Mouse (Mus musculus): ENCODE results near the gene Habp4. TPM values are rescaled to one million over a fixed set of nuclear protein-coding genes. Genes with fewer than 3 reads are reported as not detected.
A peak's percentile ranks its signal among the peaks of the same experiment; 100 is the strongest.

The Habp4 gene
- polyA plus RNA-seq (2016; fragmentation: Nextera tagmentation; extraction: Ambion mirVana), result 37.1 and 37.2 TPM in 2 replicates

DNA sequence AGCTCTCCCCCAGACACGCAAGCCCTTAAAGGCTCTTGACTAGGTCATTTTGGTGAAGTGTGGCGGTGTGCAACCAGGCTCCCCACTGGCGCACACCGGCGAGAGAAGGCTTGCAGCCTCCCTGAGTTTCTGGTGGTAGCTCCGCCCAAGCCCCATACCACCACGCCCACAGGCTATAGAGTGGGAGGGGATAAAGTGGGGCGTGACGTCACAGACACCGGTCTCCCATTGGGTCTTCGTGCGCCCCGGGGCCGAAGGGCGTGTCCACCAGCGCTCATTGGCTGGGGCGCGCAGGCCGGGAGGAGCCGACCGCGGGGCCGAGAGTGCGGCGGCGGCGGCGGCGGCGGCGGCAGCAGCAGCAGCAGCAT, at the start of gene Habp4:
Habp4 (plus strand) TSS at position 277 of the 368 bp plus-strand sequence.
- WGBS, result 0% methylated on average over 25 of the region's 31 CpGs
- peak; percentile 99 for ATAC-seq (ENCODE audit: insufficient number of reproducible peaks, insufficient read depth, low FRiP score, low TSS enrichment)
- peak within 1 kb of the TSS; percentile 97 for H3K4me2 ChIP-seq (replicated peaks)
- peak within 1 kb of the TSS; percentile 76 for H3K4me3 ChIP-seq
- peaks cover under 1% of the 10 kb centered on the region for H3K9me3 ChIP-seq
- peak within 1 kb of the TSS; percentile 86 for H3K9ac ChIP-seq
- peak within 1 kb of the TSS; percentile 72 for H3K27ac ChIP-seq
- peaks cover 5% of the 10 kb centered on the region; the same call in 1 of the 2 replicates for H3K36me3 ChIP-seq
- peaks cover 7% of the 10 kb centered on the region for H3K4me1 ChIP-seq
- no peaks in the 10 kb centered on the region for H3K27me3 ChIP-seq

DNA sequence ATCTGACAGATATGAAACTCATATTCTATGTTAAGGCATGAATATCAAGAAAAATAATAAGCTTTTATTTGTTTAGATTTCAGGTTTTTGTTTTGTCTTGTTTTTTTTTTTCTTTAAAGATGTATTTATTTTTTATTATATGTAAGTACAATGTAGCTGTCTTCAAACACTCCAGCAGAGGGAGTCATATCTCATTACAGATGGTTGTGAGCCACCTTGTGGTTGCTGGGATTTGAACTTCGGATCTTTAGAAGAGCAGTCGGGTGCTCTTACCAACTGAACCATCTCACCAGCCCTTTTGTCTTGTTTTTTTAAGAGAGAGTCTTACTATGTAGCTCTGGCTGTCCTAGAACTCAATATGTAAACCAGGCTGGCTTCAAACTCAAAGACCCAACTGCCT, 44.2 kb upstream of the Habp4 start:
- Histone ChIP-seq H3K9ac (no peak overlapping the region), H3K4me1 (no peaks in the 10 kb centered on the region), H3K27me3 (no peaks in the 10 kb centered on the region), H3K36me3 (no peaks in the 10 kb centered on the region), H3K4me3 (no peak overlapping the region), H3K9me3 (no peaks in the 10 kb centered on the region), H3K27ac (no peak overlapping the region), H3K4me2 (replicated peaks) (no peak overlapping the region)
- ATAC-seq (ENCODE audit: insufficient number of reproducible peaks, insufficient read depth, low FRiP score, low TSS enrichment), result no peak
- 50% methylated on average over 2 of the region's 2 CpGs for WGBS

DNA sequence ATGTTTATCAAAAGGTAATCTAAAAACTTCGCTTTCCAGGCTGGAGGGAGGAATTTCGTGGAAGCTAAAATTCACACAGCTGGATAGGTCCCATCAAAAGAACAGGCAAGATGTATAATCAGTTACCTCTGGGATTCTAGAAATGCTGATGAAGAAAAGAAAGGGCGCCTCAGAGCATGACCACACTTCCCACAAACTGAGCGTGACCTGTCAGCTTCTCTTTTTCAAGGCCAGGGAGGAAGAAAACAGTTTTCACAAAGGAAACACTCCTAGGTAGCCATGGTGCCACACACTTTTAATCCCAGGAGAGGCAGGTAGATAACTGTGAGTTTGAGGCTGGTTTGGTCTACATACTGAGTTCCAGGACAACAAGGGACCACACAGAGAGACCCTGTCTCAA, 40.9 kb upstream of the Habp4 start:
- no peak overlapping the region for H3K27ac ChIP-seq
- 51% methylated on average over 4 of the region's 4 CpGs for WGBS
- ATAC-seq (ENCODE audit: insufficient number of reproducible peaks, insufficient read depth, low FRiP score, low TSS enrichment), result no peak

DNA sequence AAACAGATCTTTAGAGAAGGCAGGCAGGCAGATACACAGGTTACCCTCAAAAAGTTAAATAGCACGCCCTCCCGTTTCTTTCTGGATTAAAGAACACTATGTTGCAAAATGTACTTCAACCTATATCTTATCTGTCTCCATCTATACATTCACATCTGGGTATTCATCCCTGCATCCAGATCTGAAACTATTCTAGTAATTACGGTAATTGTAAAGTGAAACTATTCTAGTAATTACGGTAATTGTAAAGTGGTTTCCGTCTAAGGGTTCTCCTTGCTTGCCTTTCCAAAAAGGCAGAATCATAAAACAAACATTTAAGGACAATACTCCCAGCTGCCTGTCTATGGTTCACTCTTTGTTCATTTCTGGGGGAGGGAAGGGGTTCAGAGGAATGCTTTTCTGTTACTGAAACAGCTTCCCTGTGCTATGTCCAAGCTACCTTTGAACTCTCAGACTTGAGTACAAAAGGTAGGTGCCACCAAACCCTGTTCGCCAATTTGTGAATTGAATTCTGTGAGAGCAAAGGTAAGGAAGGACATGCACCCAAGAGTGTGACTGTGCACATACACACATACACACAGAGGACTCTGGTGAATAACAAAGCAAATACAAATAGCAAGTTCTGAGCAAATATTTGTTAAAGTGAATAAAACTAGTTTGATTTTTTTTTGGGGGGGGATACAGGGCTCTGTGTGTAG, 38.0 kb upstream of the Habp4 start:
- H3K9ac ChIP-seq, result no peak overlapping the region
- H3K27me3 ChIP-seq, result no peaks in the 10 kb centered on the region
- no peak overlapping the region for H3K4me3 ChIP-seq
- ATAC-seq (ENCODE audit: insufficient number of reproducible peaks, insufficient read depth, low FRiP score, low TSS enrichment), result no peak
- H3K4me2 ChIP-seq (replicated peaks), result no peak overlapping the region
- H3K9me3 ChIP-seq, result peaks cover 6% of the 10 kb centered on the region; the same call in 1 of the 2 replicates
- 25% methylated on average over 6 of the region's 6 CpGs for WGBS
- H3K27ac ChIP-seq, result no peak overlapping the region
- peaks cover 6% of the 10 kb centered on the region for H3K4me1 ChIP-seq
- H3K36me3 ChIP-seq, result no peaks in the 10 kb centered on the region

More for the DNA sequence above, 40.9 kb upstream of the Habp4 start:
- no peak overlapping the region for H3K4me3 ChIP-seq
- H3K4me2 ChIP-seq (replicated peaks), result no peak overlapping the region
- H3K36me3 ChIP-seq, result no peaks in the 10 kb centered on the region
- H3K27me3 ChIP-seq, result no peaks in the 10 kb centered on the region
- no peak overlapping the region for H3K9ac ChIP-seq
- peaks cover 6% of the 10 kb centered on the region; the same call in 1 of the 2 replicates for H3K9me3 ChIP-seq
- H3K4me1 ChIP-seq, result no peaks in the 10 kb centered on the region

DNA sequence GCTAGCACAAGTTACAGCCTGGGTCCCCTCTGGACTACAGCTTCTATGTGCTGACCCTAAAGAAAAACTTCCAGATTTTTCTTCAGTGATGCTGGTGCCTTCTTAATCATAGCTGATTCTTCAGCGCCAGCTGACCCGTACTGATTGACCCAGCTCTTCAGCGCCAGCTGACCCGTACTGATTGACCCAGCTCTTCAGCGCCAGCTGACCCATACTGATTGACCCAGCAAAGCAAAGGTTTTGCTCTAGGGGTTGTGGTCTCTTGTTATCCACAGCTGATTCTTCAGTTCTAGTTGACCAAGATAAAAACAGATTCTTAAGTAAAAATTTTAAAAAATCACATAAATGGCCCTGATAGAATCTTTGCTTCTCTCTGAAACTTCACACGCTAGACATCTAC, 36.7 kb upstream of the Habp4 start:
- H3K4me1 ChIP-seq, result peaks cover 6% of the 10 kb centered on the region
- WGBS, result 89% methylated on average over 6 of the region's 6 CpGs
- H3K4me2 ChIP-seq (replicated peaks), result no peak overlapping the region
- H3K9me3 ChIP-seq, result peaks cover 6% of the 10 kb centered on the region; the same call in 1 of the 2 replicates
- H3K27ac ChIP-seq, result no peak overlapping the region
- no peaks in the 10 kb centered on the region for H3K36me3 ChIP-seq
- no peak for ATAC-seq (ENCODE audit: insufficient number of reproducible peaks, insufficient read depth, low FRiP score, low TSS enrichment)
- no peak overlapping the region for H3K9ac ChIP-seq
- H3K4me3 ChIP-seq, result no peak overlapping the region
- H3K27me3 ChIP-seq, result no peaks in the 10 kb centered on the region

DNA sequence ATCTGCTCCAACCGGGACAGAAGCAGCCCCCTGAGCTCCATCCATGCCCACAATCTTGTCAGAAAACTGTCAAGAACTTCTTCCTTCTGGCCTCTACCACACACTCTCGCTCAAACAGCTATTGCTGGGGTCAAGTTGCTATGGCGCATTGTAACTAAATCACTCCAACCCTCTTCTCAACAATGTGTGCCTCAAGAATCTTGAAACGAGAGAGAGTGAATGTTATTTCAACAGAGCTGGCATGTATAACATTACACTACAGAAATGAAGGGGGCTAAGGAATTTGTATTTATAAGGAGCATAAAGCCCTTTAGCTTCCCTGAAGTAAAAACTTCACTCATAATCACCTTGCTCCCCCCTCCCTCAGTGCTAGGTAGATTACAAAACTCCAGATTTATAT, 35.3 kb upstream of the Habp4 start:
- no peak overlapping the region for H3K27ac ChIP-seq
- no peak overlapping the region for H3K4me2 ChIP-seq (replicated peaks)
- peaks cover 6% of the 10 kb centered on the region; the same call in 1 of the 2 replicates for H3K9me3 ChIP-seq
- WGBS, result 45% methylated on average over 4 of the region's 4 CpGs
- ATAC-seq (ENCODE audit: insufficient number of reproducible peaks, insufficient read depth, low FRiP score, low TSS enrichment), result no peak
- H3K36me3 ChIP-seq, result no peaks in the 10 kb centered on the region
- no peaks in the 10 kb centered on the region for H3K27me3 ChIP-seq
- H3K4me3 ChIP-seq, result no peak overlapping the region
- no peak overlapping the region for H3K9ac ChIP-seq
- H3K4me1 ChIP-seq, result peaks cover 6% of the 10 kb centered on the region

DNA sequence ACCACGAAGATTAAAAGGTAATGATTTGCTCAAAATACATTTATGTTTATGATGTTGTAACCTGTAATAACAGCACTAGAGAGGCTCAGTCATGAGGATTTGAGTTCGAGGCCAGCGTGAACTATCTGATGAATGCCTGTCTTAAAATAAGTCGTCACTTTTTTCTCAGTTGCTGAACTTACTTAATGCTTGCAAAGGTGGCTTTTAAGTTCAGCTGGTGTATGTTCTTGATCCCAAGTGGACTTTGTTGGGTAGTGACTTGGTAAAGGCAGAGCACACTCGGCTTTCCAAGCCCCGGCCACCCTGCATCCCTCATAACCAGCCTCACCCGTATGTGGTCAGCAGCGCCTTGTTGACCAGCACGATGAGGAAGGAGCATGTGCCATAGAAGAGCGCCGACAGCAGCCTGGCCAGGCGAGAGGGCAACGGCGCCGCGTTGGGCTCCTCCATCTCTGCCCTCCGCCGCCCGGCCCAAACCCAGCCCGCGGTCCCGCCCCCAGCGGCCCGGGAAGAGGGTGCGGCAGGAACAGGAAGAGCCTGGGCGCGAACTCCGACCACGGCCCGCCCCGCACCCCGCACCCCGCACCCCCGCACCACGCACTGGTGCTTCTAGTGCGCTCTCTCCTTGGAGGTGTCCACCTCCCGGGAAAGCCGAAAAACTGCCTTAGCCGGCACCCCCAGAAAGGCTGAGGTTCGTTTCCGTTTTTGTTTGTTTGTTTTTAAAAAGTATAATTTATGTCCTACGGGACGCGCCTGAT, 32.6 kb upstream of the Habp4 start, which contains the start of gene Slc35d2:
Slc35d2 (minus strand) TSS at position 511 of the 758 bp plus-strand sequence.
- Histone ChIP-seq H3K27me3 (no peaks in the 10 kb centered on the region), H3K4me2 (replicated peaks) (peak within 1 kb of the TSS; percentile 83), H3K4me1 (peaks cover 6% of the 10 kb centered on the region), H3K9me3 (no peaks in the 10 kb centered on the region), H3K4me3 (peak within 1 kb of the TSS; percentile 57), H3K9ac (peak within 1 kb of the TSS; percentile 67), H3K27ac (0 out of 2 replicates have a peak within 1 kb of the TSS, but pooled peaks have one; percentile 5), H3K36me3 (peaks cover 3% of the 10 kb centered on the region; the same call in 1 of the 2 replicates)
- 8% methylated on average over 43 of the region's 44 CpGs for WGBS
- ATAC-seq (ENCODE audit: insufficient number of reproducible peaks, insufficient read depth, low FRiP score, low TSS enrichment), result peak; percentile 54; the same call in 1 of the 2 replicates

DNA sequence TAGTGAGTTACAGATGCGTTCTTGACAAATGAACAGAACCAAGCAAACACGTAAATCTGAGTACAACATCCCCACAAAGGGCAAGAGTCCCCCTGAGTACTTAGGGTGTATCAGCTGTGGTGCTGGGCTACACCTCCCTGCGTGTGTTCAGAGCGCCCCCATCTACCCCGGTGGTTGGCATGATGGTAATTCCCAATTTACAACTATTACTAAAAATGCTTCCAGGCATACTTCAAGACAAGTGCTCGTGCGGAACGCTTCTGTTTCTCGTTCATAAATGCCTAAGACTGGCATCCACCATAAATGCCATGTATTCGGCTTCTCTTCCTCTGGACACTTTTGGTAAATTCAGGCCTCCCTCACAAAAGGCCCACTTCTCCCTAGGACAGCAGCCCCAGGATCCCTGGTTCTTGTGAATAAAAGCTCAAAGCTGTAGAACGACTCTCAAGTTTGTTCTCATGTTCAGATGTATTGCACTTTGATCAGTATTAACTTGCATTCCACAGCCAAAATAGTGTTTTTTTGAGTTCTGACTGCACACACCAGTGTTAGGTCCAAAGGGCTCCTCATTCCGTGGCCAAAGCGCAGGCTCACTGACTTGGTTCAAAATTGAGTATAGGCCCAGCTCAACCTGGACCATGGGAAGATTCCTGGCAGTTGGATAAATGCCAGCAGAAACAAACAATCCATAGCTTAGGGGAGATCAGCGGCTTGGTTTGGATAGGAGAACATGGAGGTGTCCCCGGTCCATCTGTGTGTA, 31.8 kb upstream of the Habp4 start:
- Histone ChIP-seq H3K4me3 (peak overlapping the region; percentile 57), H3K9ac (peak overlapping the region; percentile 67), H3K27me3 (no peaks in the 10 kb centered on the region), H3K36me3 (peaks cover 3% of the 10 kb centered on the region; the same call in 1 of the 2 replicates), H3K4me1 (peaks cover 6% of the 10 kb centered on the region), H3K9me3 (no peaks in the 10 kb centered on the region), H3K4me2 (replicated peaks) (peak overlapping the region; percentile 83), H3K27ac (0 out of 2 replicates have a peak overlapping the region, but pooled peaks have one; percentile 5)
- 40% methylated on average over 15 of the region's 15 CpGs for WGBS
- ATAC-seq (ENCODE audit: insufficient number of reproducible peaks, insufficient read depth, low FRiP score, low TSS enrichment), result 0 out of 2 replicates have a peak, but pooled peaks have one; percentile 54

DNA sequence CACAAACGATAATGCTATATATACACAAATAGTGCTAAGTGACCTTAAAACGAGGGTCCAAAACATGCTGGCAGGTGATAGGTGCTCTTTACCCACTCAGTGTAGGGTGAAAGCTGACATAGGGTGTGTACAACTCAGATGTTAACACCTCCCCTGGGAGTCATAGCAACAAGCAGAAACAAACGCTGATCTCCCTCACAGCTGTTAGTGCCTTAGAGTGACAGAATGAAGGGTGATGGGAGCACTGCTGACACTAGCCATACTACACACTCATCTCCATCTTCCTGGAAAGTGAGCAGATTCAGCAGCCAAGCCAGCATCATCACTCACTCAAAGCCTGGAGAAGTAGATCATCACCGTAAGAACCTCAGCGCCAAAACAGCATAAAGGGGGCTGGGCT, 11.5 kb upstream of the Habp4 start:
- H3K4me1 ChIP-seq, result peaks cover 10% of the 10 kb centered on the region
- H3K4me2 ChIP-seq (replicated peaks), result no peak overlapping the region
- ATAC-seq (ENCODE audit: insufficient number of reproducible peaks, insufficient read depth, low FRiP score, low TSS enrichment), result no peak
- no peak overlapping the region for H3K9ac ChIP-seq
- H3K9me3 ChIP-seq, result no peaks in the 10 kb centered on the region
- no peaks in the 10 kb centered on the region for H3K36me3 ChIP-seq
- 73% methylated on average over 5 of the region's 5 CpGs for WGBS
- H3K27me3 ChIP-seq, result no peaks in the 10 kb centered on the region
- no peak overlapping the region for H3K27ac ChIP-seq
- H3K4me3 ChIP-seq, result no peak overlapping the region

DNA sequence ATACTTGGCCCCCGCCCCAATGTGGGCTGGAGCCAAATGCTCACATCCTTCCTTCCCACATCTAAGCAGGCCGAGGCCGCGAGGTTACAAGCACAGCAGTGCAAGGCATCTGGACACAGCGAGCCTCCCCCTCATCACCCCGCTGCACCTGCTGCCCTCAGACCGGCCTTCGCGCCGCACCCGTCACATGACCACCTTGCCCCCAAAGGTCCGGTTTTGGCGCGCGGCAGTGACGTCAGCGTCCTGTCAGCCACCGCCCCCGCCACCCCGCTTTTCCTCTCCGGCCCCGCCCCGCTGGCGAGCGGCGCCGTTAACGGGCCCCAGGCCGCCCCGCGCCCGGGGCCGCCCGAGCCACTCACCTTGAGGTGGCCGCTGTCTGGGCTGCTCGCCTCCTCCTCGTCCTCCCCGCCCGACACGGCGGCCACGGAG, 9.4 kb upstream of the Habp4 start:
- Histone ChIP-seq H3K27me3 (no peaks in the 10 kb centered on the region), H3K36me3 (no peaks in the 10 kb centered on the region), H3K27ac (peak overlapping the region; percentile 89), H3K9me3 (no peaks in the 10 kb centered on the region), H3K4me3 (peak overlapping the region; percentile 89), H3K9ac (peak overlapping the region; percentile 79), H3K4me2 (replicated peaks) (peak overlapping the region; percentile 86), H3K4me1 (peaks cover 10% of the 10 kb centered on the region)
- 1% methylated on average over 41 of the region's 42 CpGs for WGBS
- ATAC-seq (ENCODE audit: insufficient number of reproducible peaks, insufficient read depth, low FRiP score, low TSS enrichment), result peak; percentile 24; the same call in 1 of the 2 replicates

DNA sequence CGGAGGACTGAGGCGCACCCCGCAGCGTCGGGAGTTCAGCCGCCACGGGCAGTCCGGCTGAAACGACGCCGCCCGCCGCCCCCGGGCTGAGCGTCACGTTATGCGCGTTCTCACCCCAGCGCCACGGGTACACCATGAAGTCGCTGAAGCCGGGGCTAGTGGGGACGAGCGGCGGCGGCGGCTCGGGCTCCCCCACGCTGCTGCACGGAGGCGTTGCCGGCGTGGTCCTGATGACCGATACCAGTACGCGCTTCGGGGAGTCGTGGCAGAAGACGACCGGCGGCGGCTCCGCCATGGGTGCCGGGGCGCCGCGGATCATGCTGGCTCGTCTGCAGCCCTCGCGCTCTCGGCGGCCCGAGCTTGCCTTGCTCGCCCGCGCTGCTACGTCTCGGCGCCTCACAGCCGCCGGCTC, 8.9 kb upstream of the Habp4 start:
- no peaks in the 10 kb centered on the region for H3K36me3 ChIP-seq
- H3K4me2 ChIP-seq (replicated peaks), result peak overlapping the region; percentile 86
- H3K4me3 ChIP-seq, result peak overlapping the region; percentile 89
- ATAC-seq (ENCODE audit: insufficient number of reproducible peaks, insufficient read depth, low FRiP score, low TSS enrichment), result peak; percentile 16
- H3K4me1 ChIP-seq, result peaks cover 10% of the 10 kb centered on the region
- peak overlapping the region; percentile 79 for H3K9ac ChIP-seq
- no peaks in the 10 kb centered on the region for H3K27me3 ChIP-seq
- WGBS, result under 1% methylated on average over 55 of the region's 61 CpGs
- H3K27ac ChIP-seq, result peak overlapping the region; percentile 89
- no peaks in the 10 kb centered on the region for H3K9me3 ChIP-seq

All from embryonic facial prominence, embryonic 12.5 days (tissue).